Comparison of ENCODE assay signal across 9 mouse cellular contexts in genomic region chr10:59967309-59967942, GRCm38 (mm10). TPM values are rescaled to one million over a fixed set of nuclear protein-coding genes. Genes with fewer than 3 reads are reported as not detected.
A peak's percentile ranks its signal among the peaks of the same experiment; 100 is the strongest.
DNase-seq lines count a peak whose midpoint lies in the region; ATAC-seq and TF ChIP-seq lines count a peak whose summit lies in the region.
"Had no signal": no experiment of that assay in that cellular context is flagged by ENCODE, and none has a peak within 500 bp of the region (broad histone marks: within the 10 kb centered on the region; RNA-seq: fewer than 3 reads in every experiment).

No protein-coding gene starts in this region.

- TF ChIP-seq CTCF in heart, postnatal 0 days (IDR thresholded peaks at IDR 0.05; ENCODE audit: low read depth) = no peak

- H3K9me3 ChIP-seq in heart, postnatal 0 days (replicated peaks; ENCODE audit: control insufficient read depth, low read length) = no peaks in the 10 kb centered on the region

- peak; percentile 54 for DNase-seq in cerebellum, adult 11 months
- DNase-seq in cerebellum, postnatal 4 days (ENCODE audit: low spot score in 2 of 2) = no peak
- peak; percentile 64 for DNase-seq in ovary, postnatal 36 days (ENCODE audit: low spot score)
- DNase-seq in ovary, postnatal 14 days (ENCODE audit: low spot score) = no peak
- DNase-seq in heart, postnatal 0 days (ENCODE audit: low spot score) = peak; percentile 37
- DNase-seq in retina, embryonic 14.5 days (ENCODE audit: low spot score) = no peak
- no peak for DNase-seq in layer of hippocampus, postnatal 10 days (ENCODE audit: low spot score in 2 of 2)
- DNase-seq: right cerebral cortex, postnatal 14 days had no signal

- ATAC-seq in heart, postnatal 0 days (ENCODE audit: insufficient read depth, low read depth) = no peak
- ATAC-seq in megakaryocyte progenitor cell, adult 5-6 weeks (replicated peaks; ENCODE audit: poor library complexity) = peak; percentile 36; the same call in 1 of the 2 replicates

- H3K36me3 ChIP-seq in heart, postnatal 0 days (replicated peaks; ENCODE audit: control insufficient read depth, insufficient read depth, low read length) = no peaks in the 10 kb centered on the region

- peak overlapping the region; percentile 61 for H3K27ac ChIP-seq in heart, postnatal 0 days (ENCODE audit: low read depth)

- no peak overlapping the region for H3K9ac ChIP-seq in heart, postnatal 0 days (replicated peaks; ENCODE audit: low read depth, low read length)

- no peak for TF ChIP-seq EP300 in heart, postnatal 0 days (IDR thresholded peaks at IDR 0.05; ENCODE audit: low read depth)

- no peak overlapping the region for H3K4me2 ChIP-seq in heart, postnatal 0 days (ENCODE audit: low read depth, low read length)

- 50% methylated on average over 6 of the region's 6 CpGs for WGBS in heart, postnatal 0 days

- no peak overlapping the region for H3K4me3 ChIP-seq in heart, postnatal 0 days (ENCODE audit: low read depth, low read length)

- no peaks in the 10 kb centered on the region for H3K27me3 ChIP-seq in heart, postnatal 0 days (ENCODE audit: control insufficient read depth, insufficient read depth, low read length)

- peaks cover 57% of the 10 kb centered on the region for H3K4me1 ChIP-seq in heart, postnatal 0 days (ENCODE audit: control insufficient read depth, insufficient read depth)

RNA-seq across cellular contexts. Expression of gene Ddit4, which starts 15.8 kb away (rescaled TPM):
- total RNA-seq in heart, postnatal 0 days (2014; rRNA removed; ENCODE audit: low replicate concordance) = 30.3 and 35.6 TPM in 2 replicates
- 17.0 and 17.4 TPM in 2 replicates for polyA plus RNA-seq in heart, postnatal 0 days (2015; fragmentation: Nextera tagmentation; extraction: Ambion mirVana)
- total RNA-seq in megakaryocyte progenitor cell, adult 5-6 weeks (2015) = 0.37 and 2.4 TPM in 2 replicates
- 0.41 and 0.42 TPM in 2 replicates for total RNA-seq in megakaryocyte progenitor cell, adult 5-6 weeks (2017)
- 10 to 100 TPM; 73.6 to 94.2 TPM for total RNA-seq in layer of hippocampus, postnatal 10 days (2021)

RNA-seq across cellular contexts. Expression of gene Ascc1, which starts 35.2 kb away (rescaled TPM):
- 14.0 and 15.7 TPM in 2 replicates for total RNA-seq in heart, postnatal 0 days (2014; rRNA removed; ENCODE audit: low replicate concordance)
- 34.6 and 35.8 TPM in 2 replicates for polyA plus RNA-seq in heart, postnatal 0 days (2015; fragmentation: Nextera tagmentation; extraction: Ambion mirVana)
- total RNA-seq in megakaryocyte progenitor cell, adult 5-6 weeks (2015) = 38.3 and 38.9 TPM in 2 replicates
- 27.8 and 33.2 TPM in 2 replicates for total RNA-seq in megakaryocyte progenitor cell, adult 5-6 weeks (2017)
- 10 to 100 TPM; 19.2 to 19.9 TPM for total RNA-seq in layer of hippocampus, postnatal 10 days (2021)

RNA-seq across cellular contexts. Expression of gene Anapc16, which starts 35.5 kb away (rescaled TPM):
- total RNA-seq in heart, postnatal 0 days (2014; rRNA removed; ENCODE audit: low replicate concordance) = 29.7 and 85.4 TPM in 2 replicates
- 104 and 108 TPM in 2 replicates for polyA plus RNA-seq in heart, postnatal 0 days (2015; fragmentation: Nextera tagmentation; extraction: Ambion mirVana)
- 54.5 and 55.9 TPM in 2 replicates for total RNA-seq in megakaryocyte progenitor cell, adult 5-6 weeks (2015)
- 32.6 and 35.1 TPM in 2 replicates for total RNA-seq in megakaryocyte progenitor cell, adult 5-6 weeks (2017)
- 10 to 100 TPM; 66.0 to 72.3 TPM for total RNA-seq in layer of hippocampus, postnatal 10 days (2021)

Comparison
In these comparisons a context has a peak if more than half of its experiments do, and no peak if none do; other contexts are left out.
1. DNase-seq: peak in cerebellum, adult 11 months (single experiment), ovary, postnatal 36 days (single experiment) and heart, postnatal 0 days (single experiment); none in cerebellum, postnatal 4 days (0 of 2), ovary, postnatal 14 days (single experiment), retina, embryonic 14.5 days (single experiment) and layer of hippocampus, postnatal 10 days (0 of 2).